Mouse (Mus musculus) lung, postnatal 0 days (tissue): ENCODE results near the gene Cggbp1. TPM values are rescaled to one million over a fixed set of nuclear protein-coding genes. Genes with fewer than 3 reads are reported as not detected.

ENCODE experiments used
- ATAC-seq: fragments of 200-750 bp; cut with Nextera tagmentation; 2 replicates; pipeline ENCODE4 v1.8.0; 2017; ENCODE audit warnings: moderate library complexity
- DNase-seq: peaks from one replicate; pipeline ENCODE4 v3.0.0-alpha.2; 2016; ENCODE audit warnings: low spot score
- H3K27ac ChIP-seq: fragments of 300-500 bp; sonication (generic); 2 replicates; pipeline ENCODE4 v1.5.1; 2014; ENCODE audit warnings: antibody characterized with exemption, mild to moderate bottlenecking, low read length, mixed read lengths
- H3K27me3 ChIP-seq: fragments of 300-500 bp; sonication (generic); replicated peaks from 2 replicates; pipeline ENCODE4 v1.6.1; 2014; ENCODE audit warnings: low read length, mixed read lengths; ENCODE audit not compliant: insufficient read depth
- H3K36me3 ChIP-seq: fragments of 300-500 bp; sonication (generic); 2 replicates; pipeline ENCODE4 v1.6.1; 2014; ENCODE audit warnings: low read length, mixed read lengths; ENCODE audit not compliant: insufficient read depth
- H3K4me1 ChIP-seq: fragments of 300-500 bp; sonication (generic); 2 replicates; pipeline ENCODE4 v1.6.1; 2014; ENCODE audit warnings: antibody characterized with exemption, low read depth, low read length, mixed read lengths; ENCODE audit not compliant: insufficient read depth
- H3K4me2 ChIP-seq: fragments of 300-500 bp; sonication (generic); replicated peaks from 2 replicates; pipeline ENCODE4 v1.6.1; 2014; ENCODE audit warnings: low read depth, mild to moderate bottlenecking, low read length, moderate library complexity, mixed read lengths
- H3K4me3 ChIP-seq: fragments of 300-500 bp; sonication (generic); 2 replicates; pipeline ENCODE4 v1.5.1; 2014; ENCODE audit warnings: low read depth, low read length
- H3K9ac ChIP-seq: fragments of 300-500 bp; sonication (generic); replicated peaks from 2 replicates; pipeline ENCODE4 v1.6.1; 2014; ENCODE audit warnings: low read depth, mild to moderate bottlenecking
- H3K9me3 ChIP-seq: fragments of 300-500 bp; sonication (generic); 2 replicates; pipeline ENCODE4 v1.6.1; 2016; ENCODE audit warnings: low read length, mixed read lengths
- CTCF ChIP-seq: IDR thresholded peaks from 2 replicates; pipeline ENCODE4 v1.5.1; 2016; ENCODE audit warnings: antibody characterized with exemption, mild to moderate bottlenecking
- EP300 ChIP-seq: IDR thresholded peaks from 2 replicates; pipeline ENCODE4 v1.6.1; 2016; ENCODE audit warnings: antibody characterized with exemption, mild to moderate bottlenecking, control low read depth
- WGBS: fragments of 180-500 bp; shearing (Covaris S2); extraction: QIAGEN DNeasy Blood & Tissue Kit; methylation state at CpG from one replicate; pipeline ENCODE4 v1.1.7; 2014; 5-methylcytosine and 5-hydroxymethylcytosine counted together
- polyA plus RNA-seq: library from polyadenylated mRNA; unstranded; fragments of >200 nt; fragmentation: Nextera tagmentation; extraction: Ambion mirVana; gene quantifications from 2 replicates; pipeline ENCODE4 v1.2.1, GENCODE M21; 2015

Gene Cggbp1
- polyA plus RNA-seq, 1 experiment from 2014 or later, result 45.8 TPM

- no peaks in the 10 kb centered on the region for H3K9me3 ChIP-seq
- H3K4me3 ChIP-seq, result no peak overlapping the region
- ATAC-seq (no peak), DNase-seq (no peak)
- H3K27ac ChIP-seq, result no peak overlapping the region
- no peaks in the 10 kb centered on the region for H3K27me3 ChIP-seq
- TF ChIP-seq CTCF (no peak), EP300 (no peak)
- WGBS, result 30% methylated on average over 5 of the region's 5 CpGs
- no peak overlapping the region for H3K4me2 ChIP-seq
- no peak overlapping the region for H3K9ac ChIP-seq
- no peaks in the 10 kb centered on the region for H3K36me3 ChIP-seq
- H3K4me1 ChIP-seq, result peaks cover 3% of the 10 kb centered on the region; the same call in 1 of the 2 replicates
Observed at GRCm38 (mm10) chr16:64883896-64884295, 32.1 kb downstream of the Cggbp1 start.

- Histone ChIP-seq H3K4me3 (no peak overlapping the region), H3K27me3 (no peaks in the 10 kb centered on the region), H3K9me3 (no peaks in the 10 kb centered on the region), H3K4me1 (peaks cover 3% of the 10 kb centered on the region; the same call in 1 of the 2 replicates), H3K27ac (no peak overlapping the region), H3K4me2 (no peak overlapping the region), H3K9ac (no peak overlapping the region), H3K36me3 (no peaks in the 10 kb centered on the region)
- ATAC-seq (no peak), DNase-seq (no peak)
- WGBS, result 12% methylated on average over 3 of the region's 3 CpGs
- TF ChIP-seq EP300, result no peak
- no peak for TF ChIP-seq CTCF
Observed at GRCm38 (mm10) chr16:64884420-64884838, 32.6 kb downstream of the Cggbp1 start.

GRCm38 (mm10) chr16:64885142-64885541 lies 33.3 kb downstream of the Cggbp1 start:
- no peak for ATAC-seq
- Histone ChIP-seq H3K9ac (no peak overlapping the region), H3K9me3 (no peaks in the 10 kb centered on the region), H3K27me3 (no peaks in the 10 kb centered on the region), H3K4me1 (peaks cover 3% of the 10 kb centered on the region; the same call in 1 of the 2 replicates), H3K36me3 (no peaks in the 10 kb centered on the region), H3K4me2 (no peak overlapping the region), H3K27ac (no peak overlapping the region), H3K4me3 (no peak overlapping the region)
- no peak for TF ChIP-seq EP300
- no peak for TF ChIP-seq CTCF
- DNase-seq, result no peak
- 27% methylated on average over 3 of the region's 3 CpGs for WGBS

GRCm38 (mm10) chr16:64885547-64885946 lies 33.8 kb downstream of the Cggbp1 start:
- H3K9ac ChIP-seq, result no peak overlapping the region
- H3K4me2 ChIP-seq, result no peak overlapping the region
- H3K27me3 ChIP-seq, result no peaks in the 10 kb centered on the region
- TF ChIP-seq EP300, result no peak
- TF ChIP-seq CTCF, result no peak
- no peaks in the 10 kb centered on the region for H3K9me3 ChIP-seq
- WGBS, result 53% methylated on average over 4 of the region's 4 CpGs
- DNase-seq (no peak), ATAC-seq (no peak)
- H3K4me1 ChIP-seq, result peaks cover 3% of the 10 kb centered on the region; the same call in 1 of the 2 replicates
- H3K4me3 ChIP-seq, result no peak overlapping the region
- H3K27ac ChIP-seq, result no peak overlapping the region
- H3K36me3 ChIP-seq, result no peaks in the 10 kb centered on the region

GRCm38 (mm10) chr16:64889496-64889895 lies 37.7 kb downstream of the Cggbp1 start:
- no peak for TF ChIP-seq EP300
- TF ChIP-seq CTCF, result no peak
- no peak overlapping the region for H3K4me2 ChIP-seq
- ATAC-seq, result no peak

GRCm38 (mm10) chr16:64899084-64899483 lies 47.3 kb downstream of the Cggbp1 start:
- H3K9me3 ChIP-seq, result no peaks in the 10 kb centered on the region
- H3K4me3 ChIP-seq, result no peak overlapping the region
- H3K36me3 ChIP-seq, result no peaks in the 10 kb centered on the region
- no peak overlapping the region for H3K27ac ChIP-seq
- no peak for ATAC-seq
- no peak overlapping the region for H3K9ac ChIP-seq
- peak; percentile 64 for TF ChIP-seq CTCF
- no peak for TF ChIP-seq EP300
- no peak overlapping the region for H3K4me2 ChIP-seq
- 44% methylated on average over 2 of the region's 2 CpGs for WGBS
- DNase-seq, result peak; percentile 32
- no peaks in the 10 kb centered on the region for H3K27me3 ChIP-seq
- H3K4me1 ChIP-seq, result no peaks in the 10 kb centered on the region

More at GRCm38 (mm10) chr16:64889496-64889895, 37.7 kb downstream of the Cggbp1 start:
- Histone ChIP-seq H3K27me3 (no peaks in the 10 kb centered on the region), H3K27ac (no peak overlapping the region), H3K36me3 (no peaks in the 10 kb centered on the region), H3K9me3 (no peaks in the 10 kb centered on the region), H3K9ac (no peak overlapping the region), H3K4me3 (no peak overlapping the region), H3K4me1 (peaks cover under 1% of the 10 kb centered on the region; the same call in 1 of the 2 replicates)
- DNase-seq, result no peak
- 86% methylated on average over 3 of the region's 3 CpGs for WGBS

- Histone ChIP-seq H3K4me1 (no peaks in the 10 kb centered on the region), H3K27ac (no peak overlapping the region), H3K9me3 (no peaks in the 10 kb centered on the region), H3K4me2 (no peak overlapping the region), H3K4me3 (no peak overlapping the region), H3K9ac (no peak overlapping the region), H3K36me3 (no peaks in the 10 kb centered on the region), H3K27me3 (no peaks in the 10 kb centered on the region)
- no peak for TF ChIP-seq EP300
- TF ChIP-seq CTCF, result peak; percentile 13; the same call in 1 of the 2 replicates
- ATAC-seq (no peak), DNase-seq (no peak)
- 32% methylated on average over 2 of the region's 2 CpGs for WGBS
Observed at GRCm38 (mm10) chr16:64903328-64903727, 51.5 kb downstream of the Cggbp1 start.
